ENCODE assay signal across 8 mouse cellular contexts in genomic region chr4:58552731-58553630, GRCm38 (mm10). TPM values are rescaled to one million over a fixed set of nuclear protein-coding genes. Genes with fewer than 3 reads are reported as not detected.
DNase-seq lines count a peak whose midpoint lies in the region; ATAC-seq and TF ChIP-seq lines count a peak whose summit lies in the region.

No protein-coding gene starts in this region.

- ATAC-seq in erythroblast, adult 5-6 weeks (replicated peaks; ENCODE audit: low FRiP score, poor library complexity, severe bottlenecking), result no peak
- ATAC-seq in embryonic facial prominence, embryonic 12.5 days (ENCODE audit: insufficient number of reproducible peaks, insufficient read depth, low FRiP score, low TSS enrichment), result peak; percentile 91
- ATAC-seq in kidney, embryonic 15.5 days (replicated peaks; ENCODE audit: low FRiP score), result peak; percentile 92
- peak; percentile 37; the same call in 1 of the 2 replicates for ATAC-seq in liver, embryonic 14.5 days (ENCODE audit: insufficient read depth)
- ATAC-seq in neural tube, embryonic 11.5 days (ENCODE audit: insufficient read depth, low FRiP score, low TSS enrichment), result peak; percentile 84

- H3K9ac ChIP-seq in embryonic facial prominence, embryonic 12.5 days, result peak overlapping the region; percentile 82
- peak overlapping the region; percentile 67 for H3K9ac ChIP-seq in kidney, embryonic 15.5 days
- no peak overlapping the region for H3K9ac ChIP-seq in liver, embryonic 14.5 days (replicated peaks)
- peak overlapping the region; percentile 73 for H3K9ac ChIP-seq in neural tube, embryonic 11.5 days (ENCODE audit: low read length)

- TF ChIP-seq EP300 in liver, embryonic 14.5 days (IDR thresholded peaks at IDR 0.05; ENCODE audit: low read depth), result no peak

- no peak for TF ChIP-seq POLR2A in testis, adult 2 months (IDR thresholded peaks at IDR 0.05; ENCODE audit: control insufficient read depth, low read depth, low read length)

- no peaks in the 10 kb centered on the region for H3K36me3 ChIP-seq in erythroblast, embryonic 14.5 days (ENCODE audit: control insufficient read depth)
- H3K36me3 ChIP-seq in embryonic facial prominence, embryonic 12.5 days, result no peaks in the 10 kb centered on the region
- H3K36me3 ChIP-seq in heart, embryonic 10.5 days, result no peaks in the 10 kb centered on the region
- no peaks in the 10 kb centered on the region for H3K36me3 ChIP-seq in kidney, embryonic 15.5 days
- no peaks in the 10 kb centered on the region for H3K36me3 ChIP-seq in liver, embryonic 14.5 days (replicated peaks; ENCODE audit: control insufficient read depth, insufficient read depth, low read depth)
- H3K36me3 ChIP-seq in neural tube, embryonic 11.5 days (ENCODE audit: control insufficient read depth, insufficient read depth, low read length), result no peaks in the 10 kb centered on the region
- H3K36me3 ChIP-seq in testis, adult 2 months (ENCODE audit: control insufficient read depth, insufficient read depth, low read length), result no peaks in the 10 kb centered on the region

- TF ChIP-seq CTCF in liver, embryonic 14.5 days (IDR thresholded peaks at IDR 0.05; ENCODE audit: low read depth), result 0 out of 2 replicates have a peak, but pooled peaks have one; percentile 1
- no peak; the same call in 1 of the 2 replicates for TF ChIP-seq CTCF in testis, adult 2 months (IDR thresholded peaks at IDR 0.05; ENCODE audit: control insufficient read depth, insufficient read depth, insufficient replicate concordance, low read depth, low read length)

- H3K9me3 ChIP-seq in erythroblast, embryonic 14.5 days (ENCODE audit: control insufficient read depth, low read length), result no peaks in the 10 kb centered on the region
- no peaks in the 10 kb centered on the region for H3K9me3 ChIP-seq in embryonic facial prominence, embryonic 12.5 days
- no peaks in the 10 kb centered on the region for H3K9me3 ChIP-seq in heart, embryonic 10.5 days
- H3K9me3 ChIP-seq in kidney, embryonic 15.5 days (replicated peaks), result no peaks in the 10 kb centered on the region
- H3K9me3 ChIP-seq in liver, embryonic 14.5 days (ENCODE audit: control insufficient read depth, low read length), result no peaks in the 10 kb centered on the region
- H3K9me3 ChIP-seq in neural tube, embryonic 11.5 days (ENCODE audit: control insufficient read depth, low read length), result no peaks in the 10 kb centered on the region

- DNase-seq in heart, embryonic 10.5 days (ENCODE audit: low spot score), result peak; percentile 83
- DNase-seq in liver, embryonic 14.5 days (ENCODE audit: low read depth in 3 of 3, low spot score in 3 of 3), result no peak
- peak; percentile 88 for DNase-seq in neural tube, embryonic 11.5 days (ENCODE audit: low spot score)

- peak overlapping the region; percentile 64 for H3K4me2 ChIP-seq in embryonic facial prominence, embryonic 12.5 days (replicated peaks)
- peak overlapping the region; percentile 96 for H3K4me2 ChIP-seq in kidney, embryonic 15.5 days
- H3K4me2 ChIP-seq in liver, embryonic 14.5 days (ENCODE audit: low read depth), result peak overlapping the region; percentile 66
- peak overlapping the region; percentile 95 for H3K4me2 ChIP-seq in neural tube, embryonic 11.5 days (ENCODE audit: low read depth)

- under 1% methylated on average over 71 of the region's 71 CpGs for WGBS in embryonic facial prominence, embryonic 12.5 days
- under 1% methylated on average over 71 of the region's 71 CpGs for WGBS in heart, embryonic 10.5 days
- WGBS in kidney, embryonic 15.5 days, result under 1% methylated on average over 64 of the region's 71 CpGs
- under 1% methylated on average over 60 of the region's 71 CpGs for WGBS in liver, embryonic 14.5 days (ENCODE audit: insufficient replicate concordance)
- WGBS in neural tube, embryonic 11.5 days, result under 1% methylated on average over 55 of the region's 71 CpGs

- H3K27ac ChIP-seq in embryonic facial prominence, embryonic 12.5 days, result peak overlapping the region; percentile 97
- H3K27ac ChIP-seq in heart, embryonic 10.5 days, result peak overlapping the region; percentile 91
- H3K27ac ChIP-seq in kidney, embryonic 15.5 days, result peak overlapping the region; percentile 90
- H3K27ac ChIP-seq in liver, embryonic 14.5 days, result no peak overlapping the region
- peak overlapping the region; percentile 27 for H3K27ac ChIP-seq in neural tube, embryonic 11.5 days (ENCODE audit: low read depth, low read length)
- peak overlapping the region; percentile 79 for H3K27ac ChIP-seq in testis, adult 2 months (ENCODE audit: control insufficient read depth, insufficient read depth, low read depth, low read length)

- peak overlapping the region; percentile 53 for H3K4me3 ChIP-seq in erythroblast, embryonic 14.5 days (replicated peaks)
- H3K4me3 ChIP-seq in embryonic facial prominence, embryonic 12.5 days, result peak overlapping the region; percentile 79
- peak overlapping the region; percentile 81 for H3K4me3 ChIP-seq in heart, embryonic 10.5 days
- H3K4me3 ChIP-seq in kidney, embryonic 15.5 days (replicated peaks), result peak overlapping the region; percentile 77
- peak overlapping the region; percentile 54 to 62 for H3K4me3 ChIP-seq in liver, embryonic 14.5 days (ENCODE audit: insufficient read depth in 1 of 2, low read depth in 2 of 2, low read length in 2 of 2)
- H3K4me3 ChIP-seq in neural tube, embryonic 11.5 days (ENCODE audit: low read depth, low read length), result peak overlapping the region; percentile 58
- H3K4me3 ChIP-seq in testis, adult 2 months (ENCODE audit: control insufficient read depth, low read depth, low read length), result peak overlapping the region; percentile 81

- H3K27me3 ChIP-seq in erythroblast, embryonic 14.5 days (ENCODE audit: control insufficient read depth), result peaks cover 31% of the 10 kb centered on the region
- no peaks in the 10 kb centered on the region for H3K27me3 ChIP-seq in embryonic facial prominence, embryonic 12.5 days
- H3K27me3 ChIP-seq in heart, embryonic 10.5 days (ENCODE audit: insufficient read depth, poor library complexity, severe bottlenecking), result no peaks in the 10 kb centered on the region
- no peaks in the 10 kb centered on the region for H3K27me3 ChIP-seq in kidney, embryonic 15.5 days
- peaks cover 18% of the 10 kb centered on the region for H3K27me3 ChIP-seq in liver, embryonic 14.5 days (ENCODE audit: control insufficient read depth, insufficient read depth, low read length)
- H3K27me3 ChIP-seq in neural tube, embryonic 11.5 days (ENCODE audit: control insufficient read depth, insufficient read depth, low read length), result no peaks in the 10 kb centered on the region
- H3K27me3 ChIP-seq in testis, adult 2 months (ENCODE audit: control insufficient read depth, insufficient read depth, low read length), result no peaks in the 10 kb centered on the region; the same call in none of the 2 replicates

- H3K4me1 ChIP-seq in erythroblast, embryonic 14.5 days (ENCODE audit: control insufficient read depth), result peaks cover 4% of the 10 kb centered on the region; the same call in 1 of the 2 replicates
- H3K4me1 ChIP-seq in embryonic facial prominence, embryonic 12.5 days, result peaks cover 35% of the 10 kb centered on the region
- peaks cover 16% of the 10 kb centered on the region for H3K4me1 ChIP-seq in heart, embryonic 10.5 days
- H3K4me1 ChIP-seq in kidney, embryonic 15.5 days, result peaks cover 24% of the 10 kb centered on the region
- no peaks in the 10 kb centered on the region; a peak in 1 of 4 replicates for H3K4me1 ChIP-seq in liver, embryonic 14.5 days (replicated peaks; ENCODE audit: control insufficient read depth in 2 of 2, insufficient read depth in 2 of 2, low read length in 1 of 2)
- H3K4me1 ChIP-seq in neural tube, embryonic 11.5 days (ENCODE audit: control insufficient read depth, insufficient read depth, low read length), result no peaks in the 10 kb centered on the region
- H3K4me1 ChIP-seq in testis, adult 2 months (ENCODE audit: control insufficient read depth, insufficient read depth, low read length), result peaks cover 16% of the 10 kb centered on the region

RNA-seq across cellular contexts. Expression of gene Lpar1, which starts 0.7 kb away (rescaled TPM):
- polyA plus RNA-seq in erythroblast, embryonic 14.5 days (2012), result 0.01 TPM in 1 of 2 replicates, not detected in the other
- total RNA-seq in erythroblast, adult 5-6 weeks (2015; ENCODE audit: low replicate concordance), result 0.58 TPM in 1 of 2 replicates, not detected in the other
- 0.17 TPM in 1 of 2 replicates, not detected in the other for total RNA-seq in erythroblast, adult 5-6 weeks (2017; ENCODE audit: low replicate concordance)
- polyA plus RNA-seq in embryonic facial prominence, embryonic 12.5 days (2016; fragmentation: Nextera tagmentation; extraction: Ambion mirVana), result 194 and 195 TPM in 2 replicates
- polyA plus RNA-seq in heart, embryonic 10.5 days (2016; fragmentation: Nextera tagmentation; extraction: Ambion mirVana), result 24.7 and 38.7 TPM in 2 replicates
- 30.5 and 40.9 TPM in 2 replicates for polyA plus RNA-seq in kidney, embryonic 15.5 days (2015; fragmentation: Nextera tagmentation; extraction: Ambion mirVana)
- 0.99 and 1.0 TPM in 2 replicates for polyA plus RNA-seq in liver, embryonic 14.5 days (2012; rRNA removed)
- polyA plus RNA-seq in liver, embryonic 14.5 days (2014; fragmentation: Nextera tagmentation; extraction: Ambion mirVana), result 2.1 and 2.5 TPM in 2 replicates
- 60.3 and 69.8 TPM in 2 replicates for polyA plus RNA-seq in neural tube, embryonic 11.5 days (2014; fragmentation: Nextera tagmentation; extraction: Ambion mirVana)
- polyA plus RNA-seq in testis, adult 2 months (2012; rRNA removed), result 42.6 and 43.6 TPM in 2 replicates

Comparison
In these comparisons a context has a peak if more than half of its experiments do, and no peak if none do; other contexts are left out.
1. DNase-seq: peak in heart, embryonic 10.5 days (single experiment) and neural tube, embryonic 11.5 days (single experiment); none in liver, embryonic 14.5 days (0 of 3).
2. Peak in every context shown above with its lines, with median percentiles within 50 percentile points of each other: H3K4me3 ChIP-seq and H3K4me2 ChIP-seq.